In genomic region chr6:120955215-120955614, GRCm38 (mm10) we compare ENCODE assay signal across 13 mouse cellular contexts. TPM values are rescaled to one million over a fixed set of nuclear protein-coding genes. Genes with fewer than 3 reads are reported as not detected.
DNase-seq lines count a peak whose midpoint lies in the region; ATAC-seq and TF ChIP-seq lines count a peak whose summit lies in the region.
"Had no signal": no experiment of that assay in that cellular context is flagged by ENCODE, and none has a peak within 500 bp of the region (broad histone marks: within the 10 kb centered on the region; RNA-seq: fewer than 3 reads in every experiment).

No protein-coding gene starts in this region.

- no peak overlapping the region for H3K4me2 ChIP-seq in CH12.LX (ENCODE audit: insufficient read depth, low read depth, poor library complexity, severe bottlenecking)
- H3K4me2 ChIP-seq in liver, embryonic 12.5 days, result no peak overlapping the region
- H3K4me2 ChIP-seq in kidney, embryonic 15.5 days, result no peak overlapping the region
- H3K4me2 ChIP-seq in forebrain, embryonic 16.5 days (ENCODE audit: low read length), result no peak overlapping the region
- H3K4me2 ChIP-seq: heart, embryonic 11.5 days; limb, embryonic 12.5 days; neural tube, embryonic 13.5 days had no signal

- H3K36me3 ChIP-seq in CH12.LX (replicated peaks in 1 of 2; ENCODE audit: control insufficient read depth in 1 of 2, insufficient read depth in 1 of 2, low read length in 1 of 2), result peaks cover 39 to 67% of the 10 kb centered on the region in 2 experiments
- H3K36me3 ChIP-seq in liver, embryonic 12.5 days, result peaks cover 99% of the 10 kb centered on the region
- peaks cover 74% of the 10 kb centered on the region for H3K36me3 ChIP-seq in kidney, embryonic 15.5 days
- H3K36me3 ChIP-seq in forebrain, embryonic 16.5 days (ENCODE audit: control insufficient read depth, insufficient read depth), result peaks cover 17% of the 10 kb centered on the region

- H3K4me3 ChIP-seq in CH12.LX (replicated peaks in 1 of 3; ENCODE audit: low read depth in 2 of 3, low read length in 2 of 3, poor library complexity in 1 of 3), result no peak overlapping the region
- H3K4me3 ChIP-seq in liver, embryonic 12.5 days, result no peak overlapping the region
- no peak overlapping the region for H3K4me3 ChIP-seq in kidney, embryonic 15.5 days (replicated peaks)
- no peak overlapping the region for H3K4me3 ChIP-seq in forebrain, embryonic 16.5 days (replicated peaks; ENCODE audit: low read length)
- H3K4me3 ChIP-seq: erythroblast, embryonic 14.5 days; limb, embryonic 12.5 days; neural tube, embryonic 13.5 days had no signal

- H3K9me3 ChIP-seq in CH12.LX (replicated peaks; ENCODE audit: low read length), result no peaks in the 10 kb centered on the region
- H3K9me3 ChIP-seq in liver, embryonic 12.5 days (replicated peaks), result no peaks in the 10 kb centered on the region
- no peaks in the 10 kb centered on the region for H3K9me3 ChIP-seq in kidney, embryonic 15.5 days (replicated peaks)
- H3K9me3 ChIP-seq in forebrain, embryonic 16.5 days (ENCODE audit: control insufficient read depth, low read length), result no peaks in the 10 kb centered on the region
- H3K9me3 ChIP-seq: limb, embryonic 12.5 days; neural tube, embryonic 13.5 days had no signal

- H3K27me3 ChIP-seq in CH12.LX (replicated peaks), result no peaks in the 10 kb centered on the region
- no peaks in the 10 kb centered on the region for H3K27me3 ChIP-seq in liver, embryonic 12.5 days (replicated peaks)
- H3K27me3 ChIP-seq in kidney, embryonic 15.5 days, result no peaks in the 10 kb centered on the region
- H3K27me3 ChIP-seq in forebrain, embryonic 16.5 days (replicated peaks; ENCODE audit: control insufficient read depth, insufficient read depth, low read length), result no peaks in the 10 kb centered on the region
- H3K27me3 ChIP-seq: limb, embryonic 12.5 days; neural tube, embryonic 13.5 days had no signal

- dilution Hi-C loops in CH12.LX (cut with MboI; ENCODE audit: extremely low pct_ligation_motif_present, extremely low pct_unique_long_range_greater_than_20kb, low sequenced_read_pairs), result no loop called here

- no peak overlapping the region for H3K9ac ChIP-seq in CH12.LX (ENCODE audit: insufficient read depth, low read depth)
- H3K9ac ChIP-seq in liver, embryonic 12.5 days, result 0 out of 2 replicates have a peak overlapping the region, but pooled peaks have one; percentile 32
- no peak overlapping the region for H3K9ac ChIP-seq in kidney, embryonic 15.5 days
- H3K9ac ChIP-seq in forebrain, embryonic 16.5 days (replicated peaks; ENCODE audit: low read depth, low read length), result no peak overlapping the region
- H3K9ac ChIP-seq: limb, embryonic 12.5 days; neural tube, embryonic 13.5 days had no signal

- peak overlapping the region; percentile 86 for H3K27ac ChIP-seq in CH12.LX (ENCODE audit: insufficient read depth, low read depth)
- H3K27ac ChIP-seq in liver, embryonic 12.5 days, result peak overlapping the region; percentile 93
- H3K27ac ChIP-seq in kidney, embryonic 15.5 days, result no peak overlapping the region
- H3K27ac ChIP-seq in forebrain, embryonic 16.5 days (ENCODE audit: low read length), result no peak overlapping the region
- H3K27ac ChIP-seq: limb, embryonic 12.5 days; neural tube, embryonic 13.5 days had no signal

- no peak for TF ChIP-seq POLR2A in CH12.LX (IDR thresholded peaks at IDR 0.05; ENCODE audit: low read depth, low read length)

- in situ Hi-C loops in CH12.LX (cut with MboI; ENCODE audit: low pct_ligation_motif_present, low pct_unique_long_range_greater_than_20kb, low sequenced_read_pairs), result no loop called here

- no peak for TF ChIP-seq EP300 in CH12.LX (IDR thresholded peaks at IDR 0.05; ENCODE audit: low read length)

- H3K79me2 ChIP-seq in CH12.LX (replicated peaks; ENCODE audit: control insufficient read depth, extremely low read depth, insufficient read depth, poor library complexity, severe bottlenecking), result no peaks in the 10 kb centered on the region

- TF ChIP-seq RAD21 in CH12.LX (IDR thresholded peaks at IDR 0.05; ENCODE audit: low read depth, low read length), result no peak

- ATAC-seq in liver, embryonic 12.5 days, result no peak
- no peak for ATAC-seq in kidney, embryonic 15.5 days (replicated peaks; ENCODE audit: low FRiP score)
- ATAC-seq in forebrain, embryonic 16.5 days, result no peak

- 32% methylated on average over 3 of the region's 3 CpGs for WGBS in liver, embryonic 12.5 days (ENCODE audit: insufficient replicate concordance)
- WGBS in kidney, embryonic 15.5 days, result 71% methylated on average over 3 of the region's 3 CpGs
- 83% methylated on average over 3 of the region's 3 CpGs for WGBS in forebrain, embryonic 16.5 days

- peaks cover 57 to 94% of the 10 kb centered on the region in 2 experiments for H3K4me1 ChIP-seq in CH12.LX (ENCODE audit: control insufficient read depth in 1 of 2, insufficient read depth in 2 of 2)
- peaks cover 46% of the 10 kb centered on the region for H3K4me1 ChIP-seq in liver, embryonic 12.5 days
- no peaks in the 10 kb centered on the region for H3K4me1 ChIP-seq in kidney, embryonic 15.5 days
- no peaks in the 10 kb centered on the region for H3K4me1 ChIP-seq in forebrain, embryonic 16.5 days (replicated peaks; ENCODE audit: control insufficient read depth, insufficient read depth, low read length)
- H3K4me1 ChIP-seq: limb, embryonic 12.5 days; neural tube, embryonic 13.5 days had no signal

- DNase-seq in heart, adult 18-20 months, result peak; percentile 21 to 64
- no peak for DNase-seq in heart, postnatal 4 days
- peak; percentile 72 for DNase-seq in CH12.LX (ENCODE audit: extremely low read depth)
- peak; percentile 40 for DNase-seq in naive thymus-derived CD4-positive, alpha-beta T cell, adult 2 months (ENCODE audit: low read depth)
- DNase-seq in layer of hippocampus, adult 18-20 months (ENCODE audit: low spot score in 2 of 2), result no peak
- DNase-seq: kidney, adult 9 months had no signal

- no peak for TF ChIP-seq CTCF in CH12.LX (conservative IDR thresholded peaks at IDR 0.05 in 1 of 2, IDR thresholded peaks at IDR 0.05 in 1 of 2; ENCODE audit: low read depth in 2 of 2, low read length in 2 of 2)

TF ChIP-seq in CH12.LX, 34 proteins besides CTCF, POLR2A, EP300 and RAD21:
- TF ChIP-seq SMC3 (IDR thresholded peaks at IDR 0.05; ENCODE audit: low read depth, low read length), result no peak
- TF ChIP-seq CHD2 (IDR thresholded peaks at IDR 0.05; ENCODE audit: low read length), result no peak
- peak; percentile 60 for TF ChIP-seq ELF1 (IDR thresholded peaks at IDR 0.05; ENCODE audit: low read depth, low read length)
- TF ChIP-seq JUND (conservative IDR thresholded peaks at IDR 0.05; ENCODE audit: low read depth, low read length), result no peak
- TF ChIP-seq MXI1 (IDR thresholded peaks at IDR 0.05; ENCODE audit: low read depth, low read length), result no peak
- TF ChIP-seq SIN3A (IDR thresholded peaks at IDR 0.05; ENCODE audit: low read length), result no peak
- TF ChIP-seq USF2 (conservative IDR thresholded peaks at IDR 0.05; ENCODE audit: low read depth, low read length), result no peak
- no peak for TF ChIP-seq MYC (IDR thresholded peaks at IDR 0.05; ENCODE audit: low read depth, low read length)
- peak; percentile 96 for TF ChIP-seq MAFK (IDR thresholded peaks at IDR 0.05; ENCODE audit: insufficient replicate concordance, low read length)
- peak; percentile 51 for TF ChIP-seq ETS1 (conservative IDR thresholded peaks at IDR 0.05; ENCODE audit: low read depth, low read length)
- TF ChIP-seq NELFE (IDR thresholded peaks at IDR 0.05; ENCODE audit: low read depth, low read length), result no peak
- peak; percentile 95 for TF ChIP-seq BHLHE40 (IDR thresholded peaks at IDR 0.05; ENCODE audit: low read depth, low read length)
- TF ChIP-seq KAT2A (IDR thresholded peaks at IDR 0.05; ENCODE audit: insufficient replicate concordance, low read length), result no peak
TF ChIP-seq in CH12.LX: peak in this region for 4.

RNA-seq across cellular contexts. Expression of gene Bid, which starts 38.6 kb away (rescaled TPM):
- total RNA-seq in heart, adult 18-20 months (2021), result 1 to 10 TPM in 1 of 2 experiments, under 1 TPM in 1; 0.97 to 1.3 TPM
- 1 to 10 TPM; 2.7 to 3.7 TPM for total RNA-seq in heart, postnatal 4 days (2021)
- total RNA-seq in CH12.LX (2012; rRNA removed) (102 and 118 TPM in 2 replicates), CH12.LX (2014; rRNA removed) (132 and 148 TPM in 2 replicates)
- polyA plus RNA-seq in CH12.LX (2012; ENCODE audit: insufficient read length, low read depth), result 129 and 144 TPM in 2 replicates
- polyA plus RNA-seq in liver, embryonic 12.5 days (2016; fragmentation: Nextera tagmentation; extraction: Ambion mirVana), result 32.4 and 32.9 TPM in 2 replicates
- polyA plus RNA-seq in kidney, embryonic 15.5 days (2015; fragmentation: Nextera tagmentation; extraction: Ambion mirVana), result 22.2 and 23.8 TPM in 2 replicates
- 26.8 and 29.6 TPM in 2 replicates for polyA plus RNA-seq in forebrain, embryonic 16.5 days (2015; fragmentation: Nextera tagmentation; extraction: Ambion mirVana)
- 10 to 100 TPM; 12.9 to 13.8 TPM for total RNA-seq in layer of hippocampus, adult 18-20 months (2021)

Comparison
In these comparisons a context has a peak if more than half of its experiments do, and no peak if none do; other contexts are left out.
1. DNase-seq: peak in heart, adult 18-20 months (2 of 2), CH12.LX (single experiment) and naive thymus-derived CD4-positive, alpha-beta T cell, adult 2 months (single experiment); none in heart, postnatal 4 days (single experiment) and layer of hippocampus, adult 18-20 months (0 of 2).
2. H3K27ac ChIP-seq: peak in CH12.LX (single experiment) and liver, embryonic 12.5 days (single experiment); none in kidney, embryonic 15.5 days (single experiment) and forebrain, embryonic 16.5 days (single experiment).
3. RNA of gene Bid, which starts 38.6 kb away (total RNA-seq): 102 to 148 TPM in CH12.LX; 12.9 to 13.8 TPM in layer of hippocampus, adult 18-20 months, 2.7 to 3.7 TPM in heart, postnatal 4 days and 0.97 to 1.3 TPM in heart, adult 18-20 months; every median in the first group is over 4 times any median in the second.